Mouse (Mus musculus) CD4-positive naive resting alpha-beta T cell, adult 57 days (primary cell): ENCODE data around the gene Add1. TPM values are rescaled to one million over a fixed set of nuclear protein-coding genes. Genes with fewer than 3 reads are reported as not detected.

Experiments
- total RNA-seq: library from RNA; stranded (reverse); gene quantifications from one replicate; pipeline ENCODE4 v1.2.4, GENCODE M21; 2023

Add1 gene
- total RNA-seq: 326 TPM

GRCm38 (mm10) chr5:34573268-34574221 is at the start of gene Add1:
Gene Add1 (plus strand): TSS chr5:34573664.

GRCm38 (mm10) chr5:34525663-34526476 is 47.6 kb upstream of the Add1 start, which contains the start of gene Sh3bp2:
Gene Sh3bp2 (plus strand): TSS chr5:34525838.

GRCm38 (mm10) chr5:34636481-34637287 is 63.2 kb downstream of the Add1 start, which contains the start of gene Mfsd10:
Gene Mfsd10 (minus strand): TSS chr5:34637212.

GRCm38 (mm10) chr5:34659686-34660590 is 86.5 kb downstream of the Add1 start, which contains the start of the genes Nop14 and Grk4:
Gene Nop14 (minus strand): TSS chr5:34660148.
Gene Grk4 (plus strand): TSS chr5:34660379.

Other genes starting within 250 kb of the Add1 start
- gene Rnf4, start 237.4 kb upstream of the Add1 start, total RNA-seq: 233 TPM
- 91.0 TPM for gene Fam193a, start 203.7 kb upstream of the Add1 start, total RNA-seq
- gene Tnip2, start 59.7 kb upstream of the Add1 start, total RNA-seq: 18.4 TPM
- 11.1 TPM for gene Sh3bp2, start 47.8 kb upstream of the Add1 start, total RNA-seq
- 34.6 TPM for gene Mfsd10, start 63.5 kb downstream of the Add1 start, total RNA-seq
- 31.2 TPM for gene Nop14, start 86.5 kb downstream of the Add1 start, total RNA-seq
- 8.0 TPM for gene Grk4, start 86.7 kb downstream of the Add1 start, total RNA-seq
- gene Htt, start 188.1 kb downstream of the Add1 start, total RNA-seq: 61.1 TPM